Mouse (Mus musculus) neutrophil, adult 65 days (primary cell): ENCODE measurements around the gene Efcab10. TPM values are rescaled to one million over a fixed set of nuclear protein-coding genes. Genes with fewer than 3 reads are reported as not detected.

ENCODE experiments used
- total RNA-seq: library from RNA; stranded (reverse); gene quantifications from 2 replicates; pipeline ENCODE4 v1.2.4, GENCODE M21; 2023

Efcab10 gene
- total RNA-seq, result not detected in 2 replicates

GRCm38 (mm10) chr12:33394804-33395623 lies at the start of gene Efcab10:
Efcab10 (plus strand) TSS chr12:33394854.

GRCm38 (mm10) chr12:33429387-33430160 lies 34.9 kb downstream of the Efcab10 start, which contains the start of gene Twistnb:
Twistnb (plus strand) TSS chr12:33429635.

Other genes with a start within 250 kb of the Efcab10 start
- 147 and 159 TPM in 2 replicates for gene Atxn7l1, start 247.2 kb upstream of the Efcab10 start, total RNA-seq
- 19.6 and 26.5 TPM in 2 replicates for gene Twistnb, start 34.8 kb downstream of the Efcab10 start, total RNA-seq